Mouse (Mus musculus): ENCODE results near the gene Sqstm1. TPM values are rescaled to one million over a fixed set of nuclear protein-coding genes. Genes with fewer than 3 reads are reported as not detected.

Sqstm1 gene
- polyA plus RNA-seq, 1 experiment from 2014 or later, result 320 TPM

DNA sequence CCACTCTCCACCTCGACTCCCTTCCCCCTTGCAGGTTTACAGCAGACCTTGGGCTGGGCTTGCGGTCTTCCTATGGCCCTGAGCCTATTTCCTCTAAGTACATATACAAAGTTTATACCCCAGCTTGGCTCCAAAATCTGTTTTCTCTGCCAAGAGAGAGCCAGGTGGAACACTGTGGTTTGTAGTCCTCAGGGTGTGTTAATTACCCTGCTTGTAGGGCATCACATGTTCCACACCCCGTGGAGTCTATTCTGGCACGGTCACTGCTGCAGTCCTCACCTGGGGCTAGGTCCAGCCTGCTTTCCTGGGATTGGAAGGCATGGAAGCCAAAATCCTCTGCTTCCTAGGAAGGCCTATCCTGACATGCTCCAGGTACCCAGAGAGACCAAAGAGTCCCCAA lies 17.1 kb upstream of the Sqstm1 start:
- H3K27me3 ChIP-seq, result peaks cover 20% of the 10 kb centered on the region
- no peak for ATAC-seq (ENCODE audit: low FRiP score)
- no peak overlapping the region for H3K27ac ChIP-seq
- no peak overlapping the region for H3K4me3 ChIP-seq
- no peaks in the 10 kb centered on the region for H3K9me3 ChIP-seq
- H3K4me2 ChIP-seq, result no peak overlapping the region
- peaks cover 60% of the 10 kb centered on the region for H3K4me1 ChIP-seq (replicated peaks)
- H3K9ac ChIP-seq, result peak overlapping the region; percentile 99
- WGBS, result 90% methylated on average over 4 of the region's 4 CpGs
- H3K36me3 ChIP-seq, result peaks cover 21% of the 10 kb centered on the region

DNA sequence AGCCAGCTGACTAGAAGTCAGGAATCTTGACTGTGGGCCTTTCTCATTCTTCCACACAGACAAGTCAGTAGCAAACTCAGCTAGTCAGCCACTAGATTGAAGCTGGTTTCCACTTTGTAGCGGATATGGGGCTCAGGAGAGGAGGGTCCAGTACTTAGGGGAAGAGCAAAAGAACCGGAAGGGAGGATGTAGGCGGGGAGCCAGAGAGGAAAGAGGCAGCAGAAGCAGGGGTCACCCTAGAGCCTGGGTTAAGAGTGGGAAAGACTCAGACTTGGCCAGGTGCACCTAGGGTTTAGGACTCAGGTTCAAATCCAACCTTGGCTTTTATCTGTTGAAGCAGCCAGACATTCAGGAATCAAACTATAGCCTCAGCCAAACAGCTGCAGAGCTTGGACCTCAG lies 16.6 kb upstream of the Sqstm1 start:
- H3K4me2 ChIP-seq, result peak overlapping the region; percentile 98
- ATAC-seq (ENCODE audit: low FRiP score), result no peak
- no peaks in the 10 kb centered on the region for H3K9me3 ChIP-seq
- peaks cover 65% of the 10 kb centered on the region for H3K4me1 ChIP-seq (replicated peaks)
- peak overlapping the region; percentile 99 for H3K9ac ChIP-seq
- H3K36me3 ChIP-seq, result peaks cover 16% of the 10 kb centered on the region
- WGBS, result 77% methylated on average over 3 of the region's 3 CpGs
- peak overlapping the region; percentile 92 for H3K4me3 ChIP-seq
- H3K27ac ChIP-seq, result 0 out of 2 replicates have a peak overlapping the region, but pooled peaks have one; percentile 35
- peaks cover 20% of the 10 kb centered on the region for H3K27me3 ChIP-seq

DNA sequence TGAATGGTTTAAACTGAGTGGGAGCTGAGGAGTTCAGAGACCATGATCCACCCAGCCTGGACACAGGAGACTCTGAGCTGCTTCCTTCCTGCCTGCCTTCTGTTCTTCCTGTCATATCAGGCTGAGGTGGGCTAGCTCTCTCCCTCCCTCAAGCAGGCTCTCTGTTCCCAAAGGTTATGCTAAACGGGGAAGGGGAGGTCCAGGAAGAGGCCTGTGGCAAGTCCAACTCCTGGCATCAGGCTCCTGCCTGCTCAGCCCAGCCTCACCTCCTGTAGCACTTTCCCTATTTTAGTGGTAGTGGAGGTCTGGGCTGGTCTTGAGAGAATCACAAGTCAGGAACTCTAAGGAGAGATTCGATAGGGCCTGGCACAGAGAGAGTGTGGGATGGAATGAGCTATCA lies 15.8 kb upstream of the Sqstm1 start:
- Histone ChIP-seq H3K36me3 (peaks cover 8% of the 10 kb centered on the region), H3K9me3 (no peaks in the 10 kb centered on the region), H3K4me1 (replicated peaks) (peaks cover 65% of the 10 kb centered on the region), H3K27ac (peak overlapping the region; percentile 96), H3K4me3 (peak overlapping the region; percentile 92), H3K27me3 (peaks cover 20% of the 10 kb centered on the region), H3K9ac (peak overlapping the region; percentile 99), H3K4me2 (peak overlapping the region; percentile 98)
- 31% methylated on average over 2 of the region's 2 CpGs for WGBS
- ATAC-seq (ENCODE audit: low FRiP score), result no peak

DNA sequence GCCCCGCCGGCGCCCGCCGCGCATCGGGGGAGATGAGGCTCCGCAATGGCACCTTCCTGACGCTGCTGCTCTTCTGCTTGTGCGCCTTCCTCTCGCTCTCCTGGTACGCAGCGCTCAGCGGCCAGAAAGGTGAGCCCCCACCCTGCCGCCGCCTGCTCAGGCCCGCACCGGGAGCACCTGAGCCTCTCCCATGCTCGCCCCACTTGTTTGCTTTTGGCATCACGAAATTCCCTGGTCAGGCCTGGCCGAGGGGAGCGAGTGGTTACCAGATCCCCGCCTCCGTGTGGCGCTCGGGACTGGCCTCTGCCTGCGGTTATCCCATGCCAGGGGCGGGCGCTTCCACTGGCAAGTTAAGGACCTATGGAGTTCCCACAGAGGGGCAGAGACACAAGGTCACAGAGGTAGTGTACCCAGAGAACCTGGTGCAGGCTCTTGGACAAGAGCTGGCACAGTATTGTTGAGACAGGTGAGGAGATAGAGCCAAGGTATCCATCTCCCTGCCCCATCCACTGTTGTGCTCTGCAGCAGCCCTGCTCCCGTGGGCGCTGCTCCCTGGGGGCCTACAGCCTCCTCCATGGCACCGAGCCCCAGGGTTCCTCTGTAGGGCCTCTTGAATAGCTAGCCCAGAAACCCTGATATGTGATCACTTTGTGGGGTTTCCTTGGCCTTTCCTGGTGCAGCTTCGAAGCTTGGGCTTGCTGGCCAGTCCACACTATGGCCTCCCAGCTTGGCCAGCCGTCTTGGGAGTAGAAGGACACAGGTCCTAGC lies 15.2 kb upstream of the Sqstm1 start:
- Histone ChIP-seq H3K27me3 (peaks cover 20% of the 10 kb centered on the region), H3K9me3 (no peaks in the 10 kb centered on the region), H3K9ac (peak overlapping the region; percentile 99), H3K4me3 (peak overlapping the region; percentile 92), H3K36me3 (peaks cover 6% of the 10 kb centered on the region), H3K27ac (peak overlapping the region; percentile 96), H3K4me1 (replicated peaks) (peaks cover 62% of the 10 kb centered on the region), H3K4me2 (peak overlapping the region; percentile 98)
- 3% methylated on average over 34 of the region's 34 CpGs for WGBS
- peak; percentile 25 for ATAC-seq (ENCODE audit: low FRiP score)

DNA sequence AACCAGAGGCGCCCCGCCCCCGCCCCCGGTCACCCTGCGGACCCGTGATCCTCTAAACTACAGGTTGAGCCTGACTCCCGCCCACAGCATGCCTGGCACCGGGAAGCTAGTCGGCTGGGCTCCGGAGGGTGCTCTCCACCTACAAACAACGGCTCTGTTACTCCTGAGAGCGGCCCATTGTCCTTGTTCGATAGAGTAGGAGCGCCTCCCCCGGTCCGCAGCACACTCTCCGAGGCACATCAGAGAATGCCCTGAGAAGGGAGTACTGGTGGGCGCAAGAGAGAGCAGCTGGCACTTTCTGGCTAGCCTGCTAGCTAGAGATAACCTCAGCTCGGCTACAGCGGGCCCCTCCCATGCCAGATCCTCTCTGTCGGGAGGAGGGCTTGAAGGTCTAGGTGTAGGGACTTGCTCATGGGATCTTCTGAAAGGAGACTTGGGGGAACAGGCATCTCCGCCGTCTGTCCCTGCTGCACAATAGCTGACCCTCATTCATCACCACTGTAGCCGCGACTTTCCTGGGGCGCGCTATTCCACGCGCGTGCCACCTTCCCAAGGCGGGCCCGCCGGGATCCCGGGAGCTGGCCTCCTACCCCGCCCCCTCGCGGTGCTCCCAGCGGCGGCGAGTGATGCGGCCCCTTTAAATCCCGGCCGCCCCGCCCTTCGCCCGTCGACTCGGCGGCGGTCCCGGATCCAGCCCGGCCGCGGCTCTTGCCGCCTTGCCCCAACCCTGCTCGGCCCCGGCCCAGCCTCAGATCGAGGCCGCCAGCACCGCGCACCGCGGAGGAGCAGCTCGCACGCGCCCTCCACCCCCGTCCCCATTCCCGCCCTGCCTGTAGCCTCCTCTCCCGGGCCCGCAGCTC lies 14.3 kb upstream of the Sqstm1 start:
- peak overlapping the region; percentile 96 for H3K27ac ChIP-seq
- H3K4me2 ChIP-seq, result peak overlapping the region; percentile 98
- WGBS, result under 1% methylated on average over 67 of the region's 70 CpGs
- ATAC-seq (ENCODE audit: low FRiP score), result peak; percentile 83
- peak overlapping the region; percentile 92 for H3K4me3 ChIP-seq
- H3K36me3 ChIP-seq, result peaks cover 6% of the 10 kb centered on the region; the same call in 1 of the 2 replicates
- H3K27me3 ChIP-seq, result peaks cover 14% of the 10 kb centered on the region
- H3K4me1 ChIP-seq (replicated peaks), result peaks cover 59% of the 10 kb centered on the region
- H3K9ac ChIP-seq, result peak overlapping the region; percentile 99
- H3K9me3 ChIP-seq, result no peaks in the 10 kb centered on the region

DNA sequence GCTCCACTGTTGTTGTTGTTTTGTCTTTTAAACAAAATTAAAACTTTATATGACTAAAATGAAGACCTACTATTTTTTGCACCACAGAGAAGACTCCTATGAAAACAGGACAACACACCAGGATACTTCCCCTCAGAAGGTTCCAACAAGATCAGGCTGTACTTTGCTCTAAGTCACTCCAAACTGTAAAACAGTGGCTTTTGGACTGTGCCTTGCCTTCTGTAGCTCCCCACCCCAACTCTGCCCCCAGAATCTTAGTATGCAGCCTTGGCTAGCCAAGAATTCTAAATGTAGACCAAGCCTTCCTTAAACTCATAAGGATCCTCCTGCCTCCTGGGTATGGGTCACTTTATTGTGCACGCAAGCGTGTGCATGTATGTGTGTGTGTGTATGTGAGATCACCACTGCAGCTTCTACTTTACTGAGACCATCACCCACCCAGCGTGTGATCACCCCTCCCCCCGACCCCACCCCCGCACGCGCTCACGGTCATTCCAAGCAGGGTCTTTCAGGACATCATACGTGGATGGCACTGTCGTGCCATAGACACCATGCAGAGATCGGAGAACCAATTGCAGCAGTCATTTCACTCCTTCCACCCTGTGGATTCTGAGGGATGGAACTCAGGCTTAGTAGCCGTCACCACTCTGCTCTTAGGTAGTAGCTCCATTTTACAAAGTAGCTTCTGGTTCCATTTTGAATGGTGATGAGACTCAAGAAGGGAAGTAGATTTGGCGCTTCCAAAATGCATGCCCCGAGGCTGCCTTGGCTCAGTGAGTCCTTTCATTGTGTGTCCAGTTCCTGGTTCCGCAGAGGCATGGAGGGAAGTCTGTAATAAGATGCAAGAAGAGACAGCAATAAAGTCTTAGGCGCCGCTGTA lies 13.4 kb upstream of the Sqstm1 start:
- Histone ChIP-seq H3K4me3 (peak overlapping the region; percentile 92), H3K27me3 (peaks cover 5% of the 10 kb centered on the region; the same call in 1 of the 2 replicates), H3K9me3 (no peaks in the 10 kb centered on the region), H3K27ac (peak overlapping the region; percentile 96), H3K36me3 (peaks cover 6% of the 10 kb centered on the region; the same call in 1 of the 2 replicates), H3K9ac (peak overlapping the region; percentile 99), H3K4me2 (peak overlapping the region; percentile 98), H3K4me1 (replicated peaks) (peaks cover 52% of the 10 kb centered on the region)
- WGBS, result 6% methylated on average over 17 of the region's 17 CpGs
- peak; percentile 33 for ATAC-seq (ENCODE audit: low FRiP score)

DNA sequence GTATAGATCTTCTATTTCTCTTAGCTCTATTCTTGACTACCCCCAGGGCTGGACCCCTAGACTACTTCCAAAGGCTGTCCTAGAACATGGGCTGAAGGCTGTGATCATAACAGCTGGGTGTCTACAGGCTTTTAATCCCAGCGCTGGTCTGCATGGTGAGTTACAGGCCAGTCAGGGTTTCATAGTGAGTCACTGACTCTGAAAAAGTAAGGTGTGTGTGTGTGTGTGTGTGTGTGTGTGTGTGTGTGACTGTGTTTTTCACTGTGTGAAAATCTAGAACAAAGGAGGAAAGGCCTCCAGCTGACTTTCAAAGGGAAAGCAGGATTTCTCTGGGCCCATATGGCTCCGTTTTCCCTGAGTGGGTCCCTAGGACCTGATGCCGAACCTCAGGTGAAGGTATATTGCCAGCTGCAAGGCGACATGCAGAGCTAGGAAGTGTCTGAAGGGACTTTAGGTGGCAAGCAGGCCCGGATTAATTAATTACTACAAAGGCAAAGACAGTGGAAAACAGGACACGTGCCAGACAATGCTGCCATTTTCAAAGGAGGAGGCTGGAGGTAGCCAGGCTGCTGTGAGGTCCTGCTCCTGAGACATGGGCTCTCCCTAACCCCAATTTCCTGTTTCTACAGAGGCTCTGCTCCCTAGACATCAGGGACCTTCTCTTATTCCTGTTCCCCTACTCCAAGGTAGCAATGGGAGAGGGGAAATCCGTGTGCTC lies 12.1 kb upstream of the Sqstm1 start:
- Histone ChIP-seq H3K4me2 (peak overlapping the region; percentile 98), H3K27me3 (no peaks in the 10 kb centered on the region), H3K4me3 (peak overlapping the region; percentile 92), H3K27ac (peak overlapping the region; percentile 67), H3K9ac (peak overlapping the region; percentile 99), H3K4me1 (replicated peaks) (peaks cover 42% of the 10 kb centered on the region), H3K36me3 (peaks cover 5% of the 10 kb centered on the region; the same call in 1 of the 2 replicates), H3K9me3 (no peaks in the 10 kb centered on the region)
- ATAC-seq (ENCODE audit: low FRiP score), result no peak
- WGBS, result 42% methylated on average over 7 of the region's 7 CpGs

DNA sequence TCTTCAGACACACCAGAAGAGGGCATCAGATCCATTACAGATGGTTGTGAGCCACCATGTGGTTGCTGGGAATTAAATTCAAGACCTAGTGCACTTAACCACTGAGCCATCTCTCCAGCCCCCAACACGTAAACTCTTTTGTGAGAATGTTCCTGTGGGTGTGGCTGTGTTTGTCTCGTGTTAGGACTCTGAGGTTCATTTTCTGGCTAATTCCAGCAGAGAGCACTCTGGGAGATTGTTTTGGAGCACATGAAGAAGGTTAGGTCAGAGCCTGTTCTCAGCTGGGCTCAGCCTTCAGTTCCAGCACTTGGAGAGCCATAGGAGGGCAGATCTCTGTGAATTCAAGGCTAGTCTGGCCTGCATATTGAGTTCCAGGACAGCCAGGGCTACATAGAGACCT lies 9.2 kb upstream of the Sqstm1 start:
- Histone ChIP-seq H3K4me2 (no peak overlapping the region), H3K27me3 (no peaks in the 10 kb centered on the region), H3K27ac (no peak overlapping the region), H3K36me3 (peaks cover 4% of the 10 kb centered on the region; the same call in 1 of the 2 replicates), H3K4me1 (replicated peaks) (peaks cover 36% of the 10 kb centered on the region), H3K4me3 (no peak overlapping the region), H3K9me3 (no peaks in the 10 kb centered on the region), H3K9ac (no peak overlapping the region)
- no peak for ATAC-seq (ENCODE audit: low FRiP score)
- WGBS, result 58% methylated on average over 2 of the region's 2 CpGs

DNA sequence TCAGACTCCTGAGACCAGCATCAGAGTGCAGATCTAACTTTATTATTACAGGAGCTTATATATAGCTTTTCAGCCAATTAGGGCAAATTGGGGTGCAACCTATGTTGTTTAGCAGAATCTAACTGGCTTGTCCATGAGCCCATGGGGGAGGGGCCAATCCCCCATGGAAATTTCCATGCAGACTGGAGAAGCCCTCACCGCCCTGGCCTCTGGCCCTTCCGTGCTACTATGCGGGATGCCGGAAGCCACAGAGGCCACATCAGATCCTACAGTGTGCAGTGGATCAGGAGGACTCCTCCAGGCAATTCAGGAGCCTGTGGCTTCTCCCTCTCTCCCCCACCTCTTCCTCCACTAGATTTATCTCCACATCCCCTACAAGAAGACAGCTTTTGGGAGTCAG lies 7.2 kb upstream of the Sqstm1 start:
- Histone ChIP-seq H3K36me3 (peaks cover 4% of the 10 kb centered on the region; the same call in 1 of the 2 replicates), H3K4me1 (replicated peaks) (peaks cover 29% of the 10 kb centered on the region), H3K27ac (no peak overlapping the region), H3K4me2 (no peak overlapping the region), H3K27me3 (no peaks in the 10 kb centered on the region), H3K9ac (no peak overlapping the region), H3K9me3 (no peaks in the 10 kb centered on the region), H3K4me3 (no peak overlapping the region)
- no peak for ATAC-seq (ENCODE audit: low FRiP score)
- 61% methylated on average over 4 of the region's 4 CpGs for WGBS

DNA sequence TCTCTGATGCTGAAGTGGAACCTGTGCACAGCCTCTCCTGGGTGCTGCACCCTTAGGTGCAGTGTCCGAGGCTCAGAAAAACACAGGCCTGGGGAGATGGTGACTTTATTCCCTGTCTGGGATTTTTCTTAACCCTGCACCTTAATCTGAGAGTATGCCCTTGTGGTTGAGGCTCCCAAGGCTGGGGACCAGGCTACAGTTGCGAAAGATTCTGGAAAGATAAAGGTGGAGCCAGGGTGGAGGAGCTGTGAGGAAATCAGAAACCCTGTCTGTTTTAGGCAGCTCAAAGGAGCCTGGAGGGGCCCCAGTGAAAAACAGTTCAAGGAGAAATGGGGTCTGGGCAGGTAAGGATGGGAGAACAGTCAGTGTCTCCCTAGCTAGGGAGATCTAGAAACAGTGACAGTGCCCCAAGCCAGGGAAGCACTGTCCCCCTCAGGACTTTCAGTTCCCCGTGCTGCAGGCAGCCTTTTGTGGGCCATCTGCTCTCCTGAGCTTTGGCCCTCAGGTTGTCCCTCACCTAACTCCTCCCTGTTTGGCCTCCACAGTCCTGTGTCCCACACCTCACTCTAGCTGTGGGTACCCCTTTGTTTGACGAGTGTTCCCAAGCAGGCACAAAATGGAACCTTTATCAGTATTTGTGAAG lies 6.2 kb upstream of the Sqstm1 start:
- Histone ChIP-seq H3K4me1 (replicated peaks) (peaks cover 25% of the 10 kb centered on the region), H3K4me2 (no peak overlapping the region), H3K9ac (no peak overlapping the region), H3K9me3 (no peaks in the 10 kb centered on the region), H3K4me3 (no peak overlapping the region), H3K36me3 (peaks cover 4% of the 10 kb centered on the region; the same call in 1 of the 2 replicates), H3K27ac (no peak overlapping the region), H3K27me3 (no peaks in the 10 kb centered on the region)
- WGBS, result 76% methylated on average over 4 of the region's 4 CpGs
- no peak for ATAC-seq (ENCODE audit: low FRiP score)

DNA sequence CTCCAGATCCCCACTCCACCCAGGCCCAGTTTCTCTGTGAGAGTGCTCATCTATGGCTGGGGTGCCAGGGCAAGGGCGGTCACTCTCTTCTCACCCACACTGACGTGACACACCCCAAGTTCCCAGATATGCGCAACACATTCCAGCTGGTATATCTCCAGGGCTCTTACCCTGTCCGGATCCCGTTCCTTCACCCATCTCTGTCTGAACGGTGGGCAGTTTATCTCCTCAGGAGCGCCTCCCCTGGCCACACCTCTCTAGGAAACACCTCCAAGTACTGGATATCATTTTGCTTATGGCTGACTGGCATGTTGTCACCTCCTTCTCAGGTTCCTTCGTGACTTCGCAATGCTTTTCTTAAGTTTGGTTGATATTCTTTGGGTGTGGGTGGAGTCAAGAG lies 5.0 kb upstream of the Sqstm1 start:
- Histone ChIP-seq H3K9ac (0 out of 2 replicates have a peak overlapping the region, but pooled peaks have one; percentile 24), H3K4me2 (0 out of 2 replicates have a peak overlapping the region, but pooled peaks have one; percentile 13), H3K4me3 (no peak overlapping the region), H3K9me3 (no peaks in the 10 kb centered on the region), H3K27me3 (no peaks in the 10 kb centered on the region), H3K27ac (no peak overlapping the region), H3K36me3 (peaks cover 1% of the 10 kb centered on the region; the same call in 1 of the 2 replicates), H3K4me1 (replicated peaks) (peaks cover 35% of the 10 kb centered on the region)
- 28% methylated on average over 9 of the region's 9 CpGs for WGBS
- ATAC-seq (ENCODE audit: low FRiP score), result no peak

Data from hindbrain, embryonic 13.5 days (tissue).